Mouse (Mus musculus) C2C12 (cell line): ENCODE data around the gene Tle2. TPM values are rescaled to one million over a fixed set of nuclear protein-coding genes. Genes with fewer than 3 reads are reported as not detected.

Experiments
- H3K27me3 ChIP-seq: one replicate; pipeline ENCODE4 v1.6.1; 2011; ENCODE audit not compliant: control insufficient read depth, insufficient read depth, insufficient read length
- H3K36me3 ChIP-seq: one replicate; pipeline ENCODE4 v1.6.1; 2011; ENCODE audit not compliant: control insufficient read depth, insufficient read depth
- H3K4me3 ChIP-seq: one replicate; pipeline ENCODE4 v1.5.1; 2011; ENCODE audit warnings: mild to moderate bottlenecking, control low read depth; ENCODE audit not compliant: poor library complexity, insufficient read depth, severe bottlenecking
- H3K79me2 ChIP-seq: one replicate; pipeline ENCODE4 v1.6.1; 2011; ENCODE audit not compliant: control insufficient read depth, insufficient read depth
- H3K79me3 ChIP-seq: one replicate; pipeline ENCODE4 v1.6.1; 2011; ENCODE audit warnings: low read depth, control low read depth
- H3ac ChIP-seq: one replicate; pipeline ENCODE3; 2011; ENCODE audit warnings: low read depth; ENCODE audit not compliant: control insufficient read depth, insufficient read length
- CEBPB ChIP-seq: IDR thresholded peaks from one replicate; pipeline ENCODE4 v1.6.1; 2011; ENCODE audit warnings: low read depth, mild to moderate bottlenecking, control low read depth, moderate library complexity
- CTCF ChIP-seq: IDR thresholded peaks from one replicate; pipeline ENCODE4 v1.5.1; 2011; ENCODE audit not compliant: control insufficient read depth, insufficient read depth, insufficient read length
- FOSL1 ChIP-seq: IDR thresholded peaks from one replicate; pipeline ENCODE4 v1.8.0; 2011; ENCODE audit warnings: mild to moderate bottlenecking, low read length; ENCODE audit not compliant: poor library complexity, insufficient read depth, severe bottlenecking
- MAX ChIP-seq: IDR thresholded peaks from one replicate; pipeline ENCODE4 v1.6.1; 2011; ENCODE audit warnings: mild to moderate bottlenecking, control low read depth
- MYOD1 ChIP-seq: IDR thresholded peaks from one replicate; pipeline ENCODE4 v1.6.1; 2011; ENCODE audit warnings: low read depth; ENCODE audit not compliant: control insufficient read depth, insufficient read length
- MYOG ChIP-seq: IDR thresholded peaks from one replicate; pipeline ENCODE4 v1.6.1; 2011; ENCODE audit not compliant: control insufficient read depth, insufficient read length; ENCODE audit errors: extremely low read depth
- USF1 ChIP-seq: IDR thresholded peaks from one replicate; pipeline ENCODE4 v1.6.1; 2011; ENCODE audit warnings: low read depth, mild to moderate bottlenecking, control low read depth, moderate library complexity
- polyA plus RNA-seq: library from polyadenylated mRNA; unstranded; fragments of >200 nt; fragmentation: generic; extraction: Trizol; gene quantifications from one replicate; pipeline ENCODE4 v1.2.1, GENCODE M21; 2012; ENCODE audit warnings: missing spikeins

Gene Tle2
- polyA plus RNA-seq, 1 experiment: 7.1 TPM

GRCm38 (mm10) chr10:81570238-81570800 is 4.0 kb upstream of the Tle2 start:
- Histone ChIP-seq H3ac (peak overlapping the region; percentile 77), H3K27me3 (no peaks in the 10 kb centered on the region)

GRCm38 (mm10) chr10:81570831-81571500 is 3.4 kb upstream of the Tle2 start:
- Histone ChIP-seq H3K27me3 (no peaks in the 10 kb centered on the region), H3ac (peak overlapping the region; percentile 77), H3K4me3 (peak overlapping the region; percentile 43), H3K79me3 (no peaks in the 10 kb centered on the region), H3K79me2 (no peaks in the 10 kb centered on the region), H3K36me3 (peaks cover 11% of the 10 kb centered on the region)
- TF ChIP-seq MYOD1 (peak; percentile 92), CTCF (no peak)

More at GRCm38 (mm10) chr10:81570238-81570800, 4.0 kb upstream of the Tle2 start:
- Histone ChIP-seq H3K79me3 (no peaks in the 10 kb centered on the region), H3K36me3 (peaks cover 17% of the 10 kb centered on the region), H3K79me2 (no peaks in the 10 kb centered on the region), H3K4me3 (peak overlapping the region; percentile 43)
- TF ChIP-seq CEBPB: no peak
- no peak for TF ChIP-seq FOSL1
- no peak for TF ChIP-seq MYOG
- TF ChIP-seq CTCF: no peak
- TF ChIP-seq USF1: no peak
- no peak for TF ChIP-seq MAX
- no peak for TF ChIP-seq MYOD1

GRCm38 (mm10) chr10:81571501-81571876 is 2.9 kb upstream of the Tle2 start:
- Histone ChIP-seq H3K4me3 (peak overlapping the region; percentile 43), H3ac (peak overlapping the region; percentile 77), H3K79me3 (no peaks in the 10 kb centered on the region), H3K36me3 (peaks cover 6% of the 10 kb centered on the region), H3K79me2 (no peaks in the 10 kb centered on the region), H3K27me3 (no peaks in the 10 kb centered on the region)
- peak; percentile 52 for TF ChIP-seq MAX
- no peak for TF ChIP-seq CEBPB

- H3K79me2 ChIP-seq: no peaks in the 10 kb centered on the region
- no peaks in the 10 kb centered on the region for H3K79me3 ChIP-seq
- TF ChIP-seq CEBPB (no peak), FOSL1 (no peak), MYOD1 (no peak), USF1 (no peak), MYOG (no peak), CTCF (no peak), MAX (no peak)
- no peaks in the 10 kb centered on the region for H3K36me3 ChIP-seq
- peak overlapping the region; percentile 43 for H3K4me3 ChIP-seq
- H3ac ChIP-seq: peak overlapping the region; percentile 77
- H3K27me3 ChIP-seq: no peaks in the 10 kb centered on the region
Measured at GRCm38 (mm10) chr10:81572133-81572671, 2.2 kb upstream of the Tle2 start.

GRCm38 (mm10) chr10:81572975-81573374 is 1.4 kb upstream of the Tle2 start:
- TF ChIP-seq CEBPB (no peak), MYOG (no peak), USF1 (no peak), MYOD1 (no peak), CTCF (no peak), FOSL1 (no peak), MAX (no peak)
- Histone ChIP-seq H3K79me2 (no peaks in the 10 kb centered on the region), H3K27me3 (no peaks in the 10 kb centered on the region), H3K4me3 (no peak overlapping the region), H3K79me3 (no peaks in the 10 kb centered on the region), H3ac (no peak overlapping the region), H3K36me3 (no peaks in the 10 kb centered on the region)

- no peaks in the 10 kb centered on the region for H3K27me3 ChIP-seq
Measured at GRCm38 (mm10) chr10:81575208-81575631, 859 bp downstream of the Tle2 start.

More at GRCm38 (mm10) chr10:81575208-81575631, 859 bp downstream of the Tle2 start:
- H3K79me2 ChIP-seq: no peaks in the 10 kb centered on the region
- peak overlapping the region; percentile 49 for H3K4me3 ChIP-seq
- TF ChIP-seq USF1 (no peak), MYOG (no peak), CTCF (no peak), CEBPB (no peak), MYOD1 (no peak), MAX (no peak), FOSL1 (no peak)
- no peaks in the 10 kb centered on the region for H3K36me3 ChIP-seq
- peak overlapping the region; percentile 71 for H3ac ChIP-seq
- no peaks in the 10 kb centered on the region for H3K79me3 ChIP-seq
